Mouse (Mus musculus) left cerebral cortex, postnatal 4 days (tissue): ENCODE results near the gene Cyp2b10. TPM values are rescaled to one million over a fixed set of nuclear protein-coding genes. Genes with fewer than 3 reads are reported as not detected.
"Not testable (repeated sequence)": the region's sequence is repeated elsewhere in the genome, so short reads cannot be mapped to it uniquely, and the experiment has no call there.

Experiments used
- DNase-seq: peaks from one replicate; pipeline ENCODE4 v3.0.0-alpha.2; 2022
- intact Hi-C: fragments of 180-260 bp; cut with DNase I; formaldehyde crosslinking; loops from one replicate; pipeline ENCODE4 v1.15.1; 2025
- total RNA-seq, 2 experiments: library from RNA; stranded (reverse); gene quantifications; 2 replicates each; pipeline ENCODE4 v1.2.3; 2021

Cyp2b10 gene
- not detected for total RNA-seq

DNA sequence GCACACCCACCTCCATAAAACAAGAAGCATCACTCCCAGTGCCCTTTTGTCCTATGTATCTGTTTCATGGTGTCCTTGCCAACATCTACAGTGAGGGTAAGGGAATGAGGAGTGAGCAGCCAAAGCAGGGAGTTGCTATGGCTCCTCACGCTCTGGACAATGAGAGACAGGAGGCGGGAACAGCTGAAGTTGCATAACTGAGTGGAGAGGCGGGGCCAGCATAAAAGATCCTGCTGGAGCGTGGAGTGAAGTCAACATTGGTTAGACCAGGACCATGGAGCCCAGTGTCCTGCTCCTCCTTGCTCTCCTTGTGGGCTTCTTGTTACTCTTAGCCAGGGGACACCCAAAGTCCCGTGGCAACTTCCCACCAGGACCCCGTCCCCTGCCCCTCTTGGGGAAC, at the start of gene Cyp2b10:
Gene Cyp2b10, plus strand, starts transcription at position 210 of the 400 bp plus-strand sequence.
- intact Hi-C loops: no loop called here
- DNase-seq: no peak

DNA sequence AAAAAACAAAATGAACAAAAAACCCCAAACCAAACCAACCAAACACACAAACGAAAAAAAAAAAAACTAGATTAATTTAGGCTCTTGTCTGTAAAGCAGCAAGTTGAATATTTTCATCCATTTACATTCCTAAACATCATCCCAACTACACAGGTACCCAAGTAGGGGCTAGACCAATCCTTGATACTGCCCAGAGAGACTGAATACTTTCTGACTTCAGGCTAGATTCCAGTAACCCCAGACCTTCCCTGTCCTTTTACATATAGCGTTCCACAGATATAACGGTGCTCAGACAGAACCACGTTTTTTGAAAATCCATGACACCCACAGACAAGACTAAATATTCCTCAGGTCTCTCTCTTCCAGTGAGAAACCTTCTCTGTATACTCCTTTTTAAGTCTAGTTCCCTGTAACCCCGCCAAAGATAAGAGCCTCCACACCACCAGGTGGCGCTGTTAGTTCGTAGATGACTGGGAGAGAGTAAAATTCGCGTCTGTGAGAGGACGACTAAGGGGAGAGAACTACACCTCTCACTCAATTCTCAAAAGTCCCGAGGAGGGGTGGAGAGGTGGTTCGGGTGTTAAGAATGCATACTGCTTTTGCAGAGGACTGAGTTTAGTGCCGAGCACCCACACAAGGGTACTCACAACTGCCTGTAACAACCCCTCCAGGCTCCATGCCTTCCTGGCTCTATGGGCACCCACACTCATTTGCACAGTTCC, 49.5 kb upstream of the Cyp2b10 start:
- DNase-seq: peak; percentile 84
- intact Hi-C loops: no loop called here

DNA sequence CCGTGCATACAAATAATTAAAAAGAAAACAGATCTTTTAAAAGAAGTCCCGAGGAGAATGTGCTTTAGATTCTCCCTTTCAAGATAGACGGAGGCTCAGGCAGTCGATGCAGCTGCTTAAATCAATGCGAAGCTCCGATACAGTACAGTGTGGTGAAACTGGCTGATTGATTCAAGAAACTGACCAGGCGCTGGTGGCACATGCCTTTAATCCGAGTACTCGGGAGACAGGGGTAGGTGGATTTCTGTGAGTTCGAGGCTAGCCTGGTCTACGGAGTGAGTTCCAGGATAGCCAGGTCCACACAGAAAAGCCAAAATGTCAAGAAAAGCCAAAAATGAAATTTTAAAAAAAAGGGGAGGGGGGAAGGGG, 49.0 kb upstream of the Cyp2b10 start:
- intact Hi-C loops: no loop called here
- DNase-seq: peak; percentile 3

DNA sequence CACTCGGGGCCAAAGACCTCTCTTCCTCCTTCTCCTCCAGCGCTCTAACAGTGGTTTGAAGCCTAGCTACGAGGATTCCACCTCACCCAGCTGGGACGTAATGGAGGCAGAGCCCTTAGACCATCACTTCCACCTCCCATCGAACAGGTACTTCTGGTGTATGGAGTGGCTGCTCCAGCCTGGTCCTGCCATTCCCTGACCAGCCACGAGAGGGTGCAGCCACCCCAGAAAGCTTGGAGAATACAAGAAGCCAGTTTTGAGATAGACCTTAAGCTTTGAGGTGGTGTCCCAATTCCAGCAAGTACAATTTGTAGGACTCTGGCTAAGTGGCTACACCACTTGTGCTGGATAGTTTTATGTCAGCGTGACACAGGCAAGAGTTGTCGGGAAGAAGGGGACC, 42.3 kb upstream of the Cyp2b10 start:
- intact Hi-C loops: no loop called here
- peak; percentile 42 for DNase-seq

DNA sequence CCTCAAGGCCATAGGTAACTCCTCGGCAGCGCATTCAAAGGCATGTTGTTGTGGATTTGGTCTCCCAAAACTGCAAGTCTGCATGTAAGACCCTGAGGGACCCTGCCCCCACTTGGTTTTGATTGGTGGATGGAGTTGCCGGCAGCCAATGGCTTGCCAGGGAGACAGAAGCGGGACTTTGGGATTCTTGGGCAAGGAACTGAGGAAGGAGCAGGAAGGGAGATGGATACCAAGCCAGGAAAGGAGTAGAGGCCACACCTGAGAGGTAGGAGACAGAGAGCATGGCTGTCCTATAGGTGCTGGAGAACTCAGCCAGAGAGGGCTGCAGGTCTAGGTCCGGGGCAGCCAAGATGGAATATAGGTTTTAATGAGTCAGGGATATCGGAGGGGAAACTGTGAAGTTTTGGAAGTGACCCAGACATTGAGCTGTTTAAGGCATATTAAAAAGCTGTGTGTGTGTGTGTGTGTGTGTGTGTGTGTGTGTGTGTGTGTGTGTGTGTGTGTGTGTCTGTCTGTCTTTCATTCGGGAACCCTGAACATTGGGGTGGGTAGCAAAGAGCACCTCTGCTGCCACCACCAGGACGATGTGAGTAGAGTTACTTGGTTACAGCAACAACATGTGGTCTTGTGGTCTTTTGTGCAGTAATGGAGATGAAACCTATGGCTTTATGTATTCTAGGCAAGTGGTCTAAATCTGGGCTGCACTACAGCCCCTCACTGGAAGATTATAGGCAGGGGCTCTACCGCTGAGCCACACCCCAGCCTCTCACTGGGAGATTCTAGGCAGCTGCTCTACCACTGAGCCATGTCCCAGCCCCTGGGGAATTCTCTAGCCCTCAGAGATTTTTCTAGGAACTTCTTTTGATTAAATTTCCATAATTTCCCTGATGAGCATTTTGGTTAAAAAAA, 37.2 kb upstream of the Cyp2b10 start:
- DNase-seq: no peak
- intact Hi-C loops: no loop called here

DNA sequence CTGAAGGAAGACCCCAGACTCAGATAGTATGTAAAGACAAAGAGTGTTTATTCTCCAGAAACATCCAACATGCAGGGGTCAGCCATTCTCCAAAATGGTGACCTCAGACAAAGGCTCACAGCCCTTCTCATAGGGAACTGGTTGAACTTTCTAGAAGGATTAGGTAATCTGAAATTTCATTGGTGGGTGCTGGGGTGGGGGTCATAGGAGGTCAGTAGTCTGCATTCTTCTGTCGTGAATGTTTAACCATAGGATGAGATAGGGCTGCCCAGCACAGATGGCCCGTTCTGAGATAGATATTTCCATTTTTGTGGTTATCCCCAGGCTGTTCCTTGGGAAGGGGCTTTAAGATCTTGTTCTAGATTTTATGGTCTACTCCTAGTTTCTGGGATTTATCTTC, 35.1 kb upstream of the Cyp2b10 start:
- intact Hi-C loops: no loop called here
- DNase-seq: no peak

DNA sequence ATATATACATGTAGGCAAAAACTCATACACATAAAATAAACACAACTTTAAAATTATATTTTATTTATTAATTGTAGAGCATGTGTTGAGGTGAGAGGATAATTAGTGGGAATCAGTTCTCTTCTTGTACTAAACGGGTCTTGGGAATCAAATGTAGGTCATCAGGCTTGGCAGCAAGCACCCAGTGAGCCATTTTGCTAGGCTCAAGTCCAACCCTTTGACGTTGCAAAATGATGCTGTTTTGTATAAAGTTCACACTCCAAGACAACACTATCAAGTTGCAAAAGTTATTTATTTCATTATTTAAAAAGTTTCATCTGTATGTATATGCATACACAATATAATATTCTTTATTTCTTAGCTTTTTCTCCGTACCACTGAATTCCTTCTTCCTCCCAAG, 33.7 kb upstream of the Cyp2b10 start:
- DNase-seq: no peak
- intact Hi-C loops: no loop called here

DNA sequence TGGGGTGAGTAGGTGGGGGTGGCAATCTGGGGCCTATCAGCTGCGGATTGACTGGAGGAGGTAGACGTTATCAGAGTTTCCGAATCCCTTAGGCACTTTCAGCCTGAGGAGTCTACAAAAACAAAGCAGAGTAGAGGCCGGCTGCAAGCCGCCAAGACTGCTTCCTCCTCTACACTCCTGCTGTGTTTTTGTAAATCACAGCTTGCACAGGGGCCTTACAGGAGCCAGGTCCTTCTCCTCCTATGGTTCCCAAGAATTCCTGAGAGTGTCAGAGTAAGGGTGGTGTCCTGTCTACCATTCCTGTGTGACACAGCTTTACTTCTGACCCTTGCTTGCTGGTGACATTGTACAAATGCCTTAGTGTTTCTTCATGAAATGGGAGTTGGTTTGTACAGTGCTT, 32.6 kb upstream of the Cyp2b10 start:
- intact Hi-C loops: no loop called here
- DNase-seq: no peak

DNA sequence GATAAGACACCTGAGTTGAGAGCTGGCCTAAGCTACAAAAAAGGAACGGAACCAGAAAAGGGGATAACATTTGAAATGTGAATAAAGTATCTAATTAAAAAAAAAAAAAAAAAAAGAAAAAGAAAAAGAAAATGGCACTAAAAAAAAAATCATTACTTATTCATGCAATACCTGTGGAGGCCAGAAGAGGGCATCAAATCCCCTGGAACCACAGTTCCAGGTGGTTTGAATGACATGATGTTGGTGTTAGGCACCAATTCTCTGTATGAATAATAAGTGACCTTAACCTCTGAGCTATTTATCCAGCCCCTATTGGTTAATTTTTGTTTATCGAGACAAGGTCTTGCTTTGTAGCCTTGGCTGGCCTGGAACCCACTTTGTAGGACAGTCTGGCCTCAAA, 27.6 kb upstream of the Cyp2b10 start:
- intact Hi-C loops: loop anchor here (10.0 kb wide), 1 partner anchor 1235 kb away; no protein-coding TSS in a partner anchor
- no peak for DNase-seq

DNA sequence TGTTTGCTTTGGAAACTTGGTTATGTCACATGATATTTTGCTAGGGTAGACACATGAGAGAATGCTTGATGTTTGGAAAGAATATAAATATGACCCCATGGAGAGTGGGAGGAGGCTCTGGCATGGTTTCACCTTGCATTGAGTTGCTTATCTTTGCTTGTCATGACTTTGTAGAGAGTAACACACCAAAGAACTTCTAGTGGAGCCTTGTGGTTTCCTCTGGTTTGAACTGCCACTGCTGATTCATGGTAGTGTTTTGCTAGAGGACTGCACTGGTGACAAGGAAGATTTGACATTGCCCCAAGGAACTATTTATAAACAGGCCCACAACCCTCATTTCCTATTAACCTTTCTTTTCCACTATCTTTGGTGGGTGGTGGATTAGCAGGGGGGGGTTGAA, 24.8 kb upstream of the Cyp2b10 start:
- intact Hi-C loops: loop anchor here (10.0 kb wide), 1 partner anchor 1232 kb away; no protein-coding TSS in a partner anchor
- no peak for DNase-seq

DNA sequence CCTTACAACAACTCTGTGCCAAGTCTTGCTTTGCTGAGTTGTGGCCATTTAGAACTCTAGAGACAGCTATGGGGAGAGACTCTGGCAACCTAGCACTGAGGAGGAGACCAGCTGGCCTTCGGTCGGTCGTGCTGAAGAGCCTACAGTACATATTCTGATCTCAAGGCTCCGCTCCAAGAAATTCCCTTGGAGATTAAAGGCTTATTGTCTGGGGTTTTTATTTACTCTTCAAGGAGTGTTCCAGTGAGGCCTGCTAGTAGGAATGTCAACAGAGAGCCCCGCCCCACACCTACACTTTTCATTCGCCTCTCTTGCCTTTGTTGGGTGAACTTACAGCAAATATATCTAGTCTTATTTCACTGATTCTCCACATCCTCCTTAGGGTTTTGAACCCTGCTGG, 18.7 kb upstream of the Cyp2b10 start:
- intact Hi-C loops: loop anchor here (10.0 kb wide), 1 partner anchor 1226 kb away; no protein-coding TSS in a partner anchor
- DNase-seq: no peak

DNA sequence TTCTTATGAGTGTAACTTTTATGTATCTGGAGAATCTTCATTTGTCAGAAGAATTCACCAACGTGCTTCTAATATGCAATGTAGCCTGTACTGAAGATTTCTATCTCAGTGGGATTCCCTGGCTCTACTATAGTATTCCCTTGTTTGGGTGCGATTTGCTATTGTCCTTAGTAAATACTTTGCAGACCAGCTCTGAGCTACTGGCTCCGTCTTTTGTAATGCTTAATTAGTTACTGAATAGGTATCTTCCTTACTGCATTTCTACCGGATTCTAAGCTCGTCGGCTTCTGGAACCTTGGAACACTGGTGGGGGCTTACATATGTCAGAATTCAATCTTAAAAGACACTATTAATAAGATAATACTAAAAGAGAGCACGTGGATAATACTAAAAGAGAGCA, 16.7 kb upstream of the Cyp2b10 start:
- DNase-seq, intact Hi-C loops: not testable (repeated sequence)

DNA sequence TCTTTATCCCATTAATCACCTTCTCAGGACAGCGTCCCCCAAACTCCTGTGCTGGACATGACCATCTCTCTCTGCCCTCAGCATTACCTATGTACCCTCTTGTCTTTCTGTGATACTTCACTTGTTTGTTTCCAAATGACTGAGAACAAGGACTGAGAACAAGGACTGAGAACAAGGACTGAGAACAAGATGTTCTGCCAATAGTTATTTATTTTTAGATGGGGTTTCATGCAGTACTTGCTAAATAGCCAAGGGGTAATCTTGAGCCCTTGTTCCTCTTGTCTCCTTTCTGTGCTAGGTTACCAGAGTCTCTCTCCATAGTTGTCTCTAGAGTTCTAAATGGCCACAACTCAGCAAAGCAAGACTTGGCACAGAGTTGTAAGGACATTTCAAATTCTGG, 13.1 kb upstream of the Cyp2b10 start:
- no peak for DNase-seq
- intact Hi-C loops: no loop called here

DNA sequence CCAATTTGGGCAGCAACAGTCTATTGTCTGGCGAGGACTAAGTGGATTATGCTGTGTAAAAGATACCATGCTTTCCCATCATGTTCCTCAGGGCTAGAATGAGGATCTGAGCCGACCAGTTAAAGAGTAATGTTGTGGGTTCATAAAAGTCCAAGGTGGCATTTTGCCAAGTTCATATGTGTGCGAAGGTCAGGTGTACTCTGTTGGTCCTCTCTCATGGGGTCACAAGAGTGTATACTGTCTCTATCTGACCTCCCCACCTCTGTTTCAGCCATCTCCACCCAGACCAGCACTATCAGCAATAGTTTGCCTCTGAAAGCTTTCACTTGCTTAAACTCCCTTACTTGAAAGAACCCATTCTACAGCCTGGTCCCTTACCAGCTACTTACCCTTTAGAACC, 9.7 kb upstream of the Cyp2b10 start:
- no peak for DNase-seq
- intact Hi-C loops: no loop called here

DNA sequence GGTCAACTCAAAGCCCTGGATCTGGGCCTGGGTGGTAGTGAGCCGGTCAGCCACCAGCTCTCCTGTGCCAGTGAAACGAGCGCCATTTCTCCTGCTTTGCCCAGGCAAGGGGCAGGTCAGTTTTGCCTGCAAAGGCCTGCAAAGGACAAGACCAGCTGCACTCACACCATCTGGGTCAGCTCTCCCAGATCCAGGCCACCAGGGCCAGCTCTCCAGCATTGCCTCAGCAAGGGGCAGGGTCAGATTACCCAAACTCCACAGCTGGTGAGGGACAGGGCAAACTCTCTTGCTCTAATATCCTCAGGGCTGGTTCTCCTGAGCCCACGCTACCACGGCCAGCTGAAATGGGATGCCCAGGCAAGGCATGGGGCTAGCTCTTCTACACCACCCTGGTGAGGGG, 4.3 kb upstream of the Cyp2b10 start:
- DNase-seq: no peak
- intact Hi-C loops: no loop called here

DNA sequence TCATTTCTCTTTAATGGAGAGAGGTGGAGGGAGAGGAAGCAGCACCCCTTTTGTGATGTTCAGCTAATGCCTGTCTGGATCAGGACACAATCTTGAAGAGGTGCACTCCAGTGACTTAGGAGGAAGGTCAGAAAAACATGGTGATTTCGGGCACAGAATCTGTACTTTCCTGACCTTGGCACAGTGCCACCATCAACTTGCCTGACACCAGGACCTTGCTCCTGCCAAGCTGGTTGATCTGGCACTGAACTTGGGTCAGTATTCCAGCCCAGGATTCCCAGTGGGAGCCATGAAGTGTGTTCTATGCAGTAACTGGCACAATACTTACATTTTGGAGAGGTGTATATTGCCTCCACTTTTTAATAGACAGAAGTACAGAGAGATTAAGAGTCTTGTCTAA, 2.3 kb upstream of the Cyp2b10 start:
- intact Hi-C loops: no loop called here
- no peak for DNase-seq

DNA sequence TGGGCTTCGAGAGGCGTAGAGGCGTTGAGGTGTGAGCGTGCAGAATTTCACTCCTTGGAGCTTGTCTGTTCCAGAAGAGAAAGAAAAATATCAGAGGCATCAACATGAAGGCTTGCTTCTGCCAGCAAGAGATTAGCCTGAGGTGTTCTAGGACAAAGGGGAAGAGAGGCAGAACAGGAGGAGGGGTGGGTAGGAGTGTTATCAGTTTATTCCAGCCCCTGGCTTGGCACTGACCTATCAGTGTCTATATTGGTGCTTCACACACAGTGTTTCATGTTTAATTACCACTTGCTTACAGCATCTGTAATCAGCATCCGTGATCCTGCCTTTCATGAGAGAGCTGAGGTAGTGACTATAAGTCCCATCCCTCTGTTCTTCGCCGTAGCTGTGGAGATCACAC, 644 bp downstream of the Cyp2b10 start:
- intact Hi-C loops: no loop called here
- DNase-seq: no peak

DNA sequence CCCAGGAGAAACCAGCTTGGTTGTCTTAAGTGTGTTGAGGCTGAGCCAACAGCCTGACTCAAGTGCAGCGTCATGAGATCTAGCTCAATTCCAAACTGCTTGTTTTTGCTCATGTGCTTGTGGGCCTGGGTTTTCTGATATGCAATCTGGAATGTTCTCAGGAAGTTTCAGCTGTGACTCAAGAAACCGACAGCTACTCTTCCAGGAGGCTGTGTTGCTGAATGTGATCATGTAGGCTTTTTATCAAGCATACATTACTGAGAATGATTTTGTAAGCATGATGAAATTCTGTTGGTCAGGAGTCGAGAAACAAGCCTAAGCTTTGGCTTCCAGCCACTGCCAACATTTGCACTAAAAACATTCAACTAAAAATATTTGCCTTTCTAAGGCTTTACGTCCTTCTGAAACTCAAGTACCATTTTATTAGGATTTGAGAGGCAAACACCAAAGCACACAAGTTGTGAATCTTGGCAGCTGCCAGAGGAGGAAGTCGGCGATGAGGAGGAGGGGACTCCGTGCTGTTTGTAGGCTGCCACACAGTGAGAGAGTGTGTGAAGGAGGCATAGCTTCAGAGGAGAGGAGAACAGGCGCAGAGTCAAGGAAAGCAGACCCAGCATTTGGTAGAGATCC, 4.8 kb downstream of the Cyp2b10 start:
- intact Hi-C loops: no loop called here
- DNase-seq: no peak

DNA sequence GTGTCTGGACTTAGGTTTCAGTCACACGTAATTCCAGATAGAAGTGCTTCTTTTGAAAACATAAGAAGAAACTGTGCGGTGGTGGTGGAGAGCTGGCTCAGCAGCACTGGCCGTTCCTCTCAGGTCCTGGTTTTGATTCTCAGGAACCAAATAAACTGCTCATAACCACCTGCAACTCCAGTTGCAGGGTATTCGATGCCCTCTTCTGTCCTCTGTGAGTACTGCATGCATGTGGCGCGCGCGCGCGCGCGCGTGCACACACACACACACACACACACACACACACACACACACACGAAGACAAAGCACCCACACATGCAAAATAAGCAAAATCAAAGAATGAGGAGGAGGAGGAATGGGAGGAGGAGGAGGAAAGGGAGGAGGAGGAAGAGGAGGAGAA, 5.7 kb downstream of the Cyp2b10 start:
- intact Hi-C loops: no loop called here
- no peak for DNase-seq

DNA sequence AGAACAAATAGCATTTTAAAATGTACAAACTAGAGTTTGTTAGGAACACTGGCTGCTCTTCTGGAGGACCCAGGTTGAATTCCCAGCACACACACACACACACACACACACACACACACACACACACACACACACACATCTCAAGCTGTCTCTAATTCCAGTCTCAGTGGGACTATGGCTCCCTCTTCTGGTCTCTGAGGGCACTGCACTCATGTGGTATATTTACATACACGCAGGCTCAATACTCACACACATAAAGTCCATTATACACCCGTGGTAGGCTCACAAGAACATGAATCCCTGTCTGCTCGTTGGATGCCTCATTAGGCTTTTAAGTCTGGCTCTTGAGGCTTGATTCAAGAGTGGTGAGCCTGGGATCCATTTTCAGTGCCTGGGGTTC, 6.6 kb downstream of the Cyp2b10 start:
- peak; percentile 2 for DNase-seq
- intact Hi-C loops: no loop called here

DNA sequence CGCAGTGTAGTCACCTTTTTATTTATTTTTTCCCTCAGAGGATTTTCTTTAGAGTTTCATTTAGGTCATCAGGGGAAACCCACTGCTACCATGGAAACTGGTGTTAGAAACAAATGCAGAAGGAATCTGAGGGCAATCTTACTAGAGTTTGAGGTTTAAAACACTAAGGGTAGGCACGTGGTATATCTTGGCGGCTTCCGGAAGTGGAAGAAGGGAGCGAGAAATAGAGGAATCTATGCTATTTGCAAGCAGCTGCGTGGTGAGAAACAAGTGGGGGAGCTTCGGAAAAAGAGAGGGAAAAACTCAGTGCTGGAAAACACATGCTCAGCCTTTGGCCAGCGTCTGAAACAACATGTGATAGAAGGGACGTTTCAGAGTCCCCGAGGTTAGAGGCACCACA, 7.1 kb downstream of the Cyp2b10 start:
- intact Hi-C loops: no loop called here

DNA sequence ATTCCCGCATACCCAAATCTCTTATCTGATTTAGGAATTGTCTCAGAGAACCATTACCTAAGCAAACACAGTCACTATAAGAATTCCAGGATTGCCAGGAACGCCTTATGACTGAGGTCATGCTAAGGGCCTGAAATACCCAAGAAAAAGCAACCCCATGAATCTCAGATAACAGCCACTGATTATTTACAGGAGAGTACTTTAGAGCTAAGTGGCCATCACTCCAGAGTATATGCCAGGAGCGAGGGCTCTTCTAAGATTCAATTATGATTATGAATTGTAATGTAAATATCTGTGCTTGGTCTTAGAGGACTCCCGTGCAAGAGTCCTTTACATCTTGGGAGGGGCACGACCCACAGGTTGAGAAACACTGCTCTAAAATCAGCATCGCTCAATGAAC, 10.0 kb downstream of the Cyp2b10 start:
- DNase-seq: no peak
- intact Hi-C loops: no loop called here

More for the DNA sequence above, 7.1 kb downstream of the Cyp2b10 start:
- no peak for DNase-seq
